Mouse (Mus musculus) kidney, adult 10 weeks (tissue): Measurements from ENCODE around the gene Esp22. TPM values are rescaled to one million over a fixed set of nuclear protein-coding genes. Genes with fewer than 3 reads are reported as not detected.

Experiments
- polyA plus RNA-seq: library from polyadenylated mRNA; stranded (reverse); fragments of 350-450 nt; fragmentation: Illumina TruSeq; extraction: RNeasy Lipid Tissue Mini Kit (QIAGEN cat#74804); gene quantifications from one replicate; pipeline ENCODE4 v1.2.3, GENCODE M21; 2014; ENCODE audit warnings: low read depth, low replicate concordance

Esp22 gene
- not detected for polyA plus RNA-seq

GRCm38 (mm10) chr17:39095034-39095433 lies at the start of gene Esp22:
TSS of gene Esp22 (plus strand) at chr17:39095334.

GRCm38 (mm10) chr17:39076937-39077336 lies 18.2 kb upstream of the Esp22 start, which contains the start of gene Esp23:
TSS of gene Esp23 (minus strand) at chr17:39077037.

Other genes with a start within 250 kb of the Esp22 start
- not detected for gene Esp24, start 58.6 kb upstream of the Esp22 start, polyA plus RNA-seq
- gene Gm21903, start 52.0 kb upstream of the Esp22 start, polyA plus RNA-seq = not detected
- not detected for gene Esp23, start 18.3 kb upstream of the Esp22 start, polyA plus RNA-seq